Mouse (Mus musculus): Measurements from ENCODE around the gene Ly6g6f. TPM values are rescaled to one million over a fixed set of nuclear protein-coding genes. Genes with fewer than 3 reads are reported as not detected.

The Ly6g6f gene
- polyA plus RNA-seq, 1 experiment from 2014 or later = not detected

- H3K36me3 ChIP-seq (ENCODE audit: control insufficient read depth, insufficient read depth) = peaks cover 71% of the 10 kb centered on the region
- H3K4me1 ChIP-seq (replicated peaks; ENCODE audit: control insufficient read depth, insufficient read depth, low read length) = no peaks in the 10 kb centered on the region
- no peak overlapping the region for H3K9ac ChIP-seq (ENCODE audit: low read depth, low read length)
- H3K4me2 ChIP-seq (replicated peaks; ENCODE audit: low read depth) = no peak overlapping the region
- no peaks in the 10 kb centered on the region for H3K9me3 ChIP-seq (ENCODE audit: control insufficient read depth)
- no peak for ATAC-seq
- 92% methylated on average over 11 of the region's 11 CpGs for WGBS
- H3K27ac ChIP-seq (ENCODE audit: low read depth, low read length) = 0 out of 2 replicates have a peak overlapping the region, but pooled peaks have one; percentile 15
- H3K4me3 ChIP-seq (ENCODE audit: low read depth, low read length) = no peak overlapping the region
- TF ChIP-seq CTCF (IDR thresholded peaks at IDR 0.05; ENCODE audit: low read depth) = no peak
- H3K27me3 ChIP-seq (replicated peaks; ENCODE audit: control insufficient read depth, insufficient read depth, low read length) = no peaks in the 10 kb centered on the region
Observed at GRCm38 (mm10) chr17:35101161-35101560, 15.8 kb upstream of the Ly6g6f start.

DNA sequence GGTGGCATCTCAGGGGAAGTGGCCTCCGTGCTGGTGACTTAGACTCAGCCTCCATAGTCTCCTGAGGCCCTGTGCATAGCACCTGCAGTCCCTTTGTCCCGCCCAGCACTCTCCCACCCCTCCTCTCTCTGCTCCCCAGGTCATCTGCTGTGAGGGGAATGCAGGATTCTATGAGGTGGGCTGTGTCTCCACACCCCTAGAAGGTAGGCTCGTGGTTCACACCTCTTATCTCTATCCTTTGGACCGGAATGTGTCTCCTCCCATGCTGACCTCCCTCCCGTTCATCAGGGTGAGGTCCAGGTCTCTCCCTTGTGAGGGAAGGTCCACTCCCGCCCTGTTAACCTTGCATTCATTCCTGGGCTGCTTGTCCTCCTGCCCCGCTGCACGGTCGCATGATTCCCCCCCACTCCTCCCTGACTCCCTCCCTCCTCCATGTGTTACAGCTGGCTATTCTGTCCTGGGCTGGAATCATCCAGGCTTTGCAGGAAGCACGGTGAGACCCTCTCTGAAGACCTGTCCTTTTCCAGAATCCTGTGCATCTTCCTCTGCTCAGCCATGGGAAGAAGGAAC lies 14.9 kb upstream of the Ly6g6f start:
- 0 out of 2 replicates have a peak overlapping the region, but pooled peaks have one; percentile 21 for H3K27ac ChIP-seq (ENCODE audit: low read depth, low read length)
- no peaks in the 10 kb centered on the region for H3K27me3 ChIP-seq (replicated peaks; ENCODE audit: control insufficient read depth, insufficient read depth, low read length)

DNA sequence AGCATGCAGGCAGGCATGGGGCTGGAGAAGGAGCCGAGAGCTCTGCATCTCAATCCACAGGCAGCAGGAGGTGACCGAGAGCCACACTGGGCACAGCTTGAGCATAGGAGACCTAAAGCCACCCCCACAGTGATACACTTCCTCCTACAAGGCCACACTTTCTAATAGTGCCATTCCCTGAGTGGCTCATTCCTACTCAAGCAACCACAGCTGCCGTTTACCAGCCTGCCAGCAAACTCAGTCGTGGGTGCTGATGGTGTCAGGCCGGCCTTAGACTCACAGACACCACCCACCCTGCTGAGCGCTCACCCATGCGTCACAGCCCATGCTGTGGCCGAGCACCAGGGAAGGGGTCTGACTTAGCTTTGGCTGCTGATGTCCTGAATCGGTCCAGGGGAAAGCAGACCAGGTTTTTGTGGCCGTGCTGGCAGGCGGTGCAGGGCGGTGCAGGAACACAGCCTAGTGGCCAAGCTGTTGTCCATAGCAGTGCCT lies 11.8 kb upstream of the Ly6g6f start:
- H3K4me3 ChIP-seq (ENCODE audit: low read depth, low read length) = no peak overlapping the region
- no peak for TF ChIP-seq CTCF (IDR thresholded peaks at IDR 0.05; ENCODE audit: low read depth)
- H3K27ac ChIP-seq (ENCODE audit: low read depth, low read length) = no peak overlapping the region
- no peaks in the 10 kb centered on the region for H3K9me3 ChIP-seq (ENCODE audit: control insufficient read depth)
- WGBS = 89% methylated on average over 12 of the region's 12 CpGs
- no peaks in the 10 kb centered on the region for H3K4me1 ChIP-seq (replicated peaks; ENCODE audit: control insufficient read depth, insufficient read depth, low read length)
- H3K27me3 ChIP-seq (replicated peaks; ENCODE audit: control insufficient read depth, insufficient read depth, low read length) = no peaks in the 10 kb centered on the region
- no peak overlapping the region for H3K4me2 ChIP-seq (replicated peaks; ENCODE audit: low read depth)
- peaks cover 98% of the 10 kb centered on the region for H3K36me3 ChIP-seq (ENCODE audit: control insufficient read depth, insufficient read depth)
- ATAC-seq = no peak
- no peak overlapping the region for H3K9ac ChIP-seq (ENCODE audit: low read depth, low read length)

More for the DNA sequence above, 14.9 kb upstream of the Ly6g6f start:
- peaks cover 80% of the 10 kb centered on the region for H3K36me3 ChIP-seq (ENCODE audit: control insufficient read depth, insufficient read depth)
- WGBS = 55% methylated on average over 10 of the region's 10 CpGs
- TF ChIP-seq CTCF (IDR thresholded peaks at IDR 0.05; ENCODE audit: low read depth) = no peak
- H3K4me1 ChIP-seq (replicated peaks; ENCODE audit: control insufficient read depth, insufficient read depth, low read length) = no peaks in the 10 kb centered on the region
- ATAC-seq = 0 out of 2 replicates have a peak, but pooled peaks have one; percentile 11
- no peak overlapping the region for H3K9ac ChIP-seq (ENCODE audit: low read depth, low read length)
- no peak overlapping the region; the same call in 1 of the 2 replicates for H3K4me2 ChIP-seq (replicated peaks; ENCODE audit: low read depth)
- H3K9me3 ChIP-seq (ENCODE audit: control insufficient read depth) = no peaks in the 10 kb centered on the region
- no peak overlapping the region for H3K4me3 ChIP-seq (ENCODE audit: low read depth, low read length)

- H3K27me3 ChIP-seq (replicated peaks; ENCODE audit: control insufficient read depth, insufficient read depth, low read length) = no peaks in the 10 kb centered on the region
- no peak overlapping the region for H3K4me3 ChIP-seq (ENCODE audit: low read depth, low read length)
- H3K4me2 ChIP-seq (replicated peaks; ENCODE audit: low read depth) = no peak overlapping the region
- H3K27ac ChIP-seq (ENCODE audit: low read depth, low read length) = no peak overlapping the region
- no peak overlapping the region for H3K9ac ChIP-seq (ENCODE audit: low read depth, low read length)
- ATAC-seq = no peak
- TF ChIP-seq CTCF (IDR thresholded peaks at IDR 0.05; ENCODE audit: low read depth) = no peak
- H3K4me1 ChIP-seq (replicated peaks; ENCODE audit: control insufficient read depth, insufficient read depth, low read length) = no peaks in the 10 kb centered on the region
- peaks cover 97% of the 10 kb centered on the region for H3K36me3 ChIP-seq (ENCODE audit: control insufficient read depth, insufficient read depth)
- 92% methylated on average over 12 of the region's 12 CpGs for WGBS
- no peaks in the 10 kb centered on the region for H3K9me3 ChIP-seq (ENCODE audit: control insufficient read depth)
Observed at GRCm38 (mm10) chr17:35096597-35096996, 11.2 kb upstream of the Ly6g6f start.

DNA sequence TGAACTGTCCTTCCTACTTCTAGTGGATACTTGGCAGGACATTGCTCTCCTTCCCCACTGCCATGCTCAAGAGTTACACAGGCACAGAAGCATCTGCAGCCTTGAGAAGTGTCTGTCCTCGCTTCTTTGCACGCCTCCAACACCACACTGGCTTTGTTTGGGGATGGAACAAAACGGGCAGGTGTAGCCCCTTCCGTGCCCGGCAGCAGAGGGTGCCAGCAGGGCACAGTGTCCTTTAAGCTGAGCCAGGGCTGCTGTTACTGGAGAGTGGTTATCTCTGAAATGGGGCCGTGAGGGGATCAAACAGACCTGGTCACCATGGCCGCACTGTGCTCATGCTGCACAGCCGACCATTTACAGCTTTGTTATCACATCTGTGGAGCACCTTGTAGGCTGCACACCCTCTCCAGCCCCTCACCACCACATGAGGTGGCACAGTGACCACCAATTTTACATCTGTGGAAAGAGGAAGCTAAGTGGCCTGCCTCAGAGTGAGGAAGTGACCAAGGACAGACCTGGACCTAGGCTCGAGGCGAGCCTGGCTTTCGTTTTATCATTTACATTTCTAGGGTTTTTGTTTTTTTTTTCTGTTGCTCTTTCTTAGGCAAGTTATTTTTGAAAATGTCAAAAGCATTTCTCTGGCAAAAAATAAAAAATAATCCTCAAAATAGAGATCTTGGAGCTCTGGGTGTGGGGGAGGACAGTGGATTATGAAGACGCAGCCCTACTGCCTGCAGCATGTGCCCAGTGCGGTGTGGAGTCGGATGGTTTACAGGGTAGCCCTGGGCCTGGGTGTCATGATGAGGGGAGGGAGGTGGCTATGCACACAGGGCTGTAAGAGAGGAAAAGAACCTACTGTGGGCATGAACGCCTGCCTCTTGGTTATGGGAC lies 9.3 kb upstream of the Ly6g6f start:
- no peak overlapping the region for H3K9ac ChIP-seq (ENCODE audit: low read depth, low read length)
- H3K4me1 ChIP-seq (replicated peaks; ENCODE audit: control insufficient read depth, insufficient read depth, low read length) = peaks cover 7% of the 10 kb centered on the region; the same call in 1 of the 2 replicates
- peaks cover 87% of the 10 kb centered on the region for H3K36me3 ChIP-seq (ENCODE audit: control insufficient read depth, insufficient read depth)
- H3K27me3 ChIP-seq (replicated peaks; ENCODE audit: control insufficient read depth, insufficient read depth, low read length) = no peaks in the 10 kb centered on the region
- H3K27ac ChIP-seq (ENCODE audit: low read depth, low read length) = no peak overlapping the region
- H3K4me3 ChIP-seq (ENCODE audit: low read depth, low read length) = no peak overlapping the region
- ATAC-seq = no peak
- H3K9me3 ChIP-seq (ENCODE audit: control insufficient read depth) = no peaks in the 10 kb centered on the region
- 74% methylated on average over 15 of the region's 15 CpGs for WGBS
- TF ChIP-seq CTCF (IDR thresholded peaks at IDR 0.05; ENCODE audit: low read depth) = no peak
- no peak overlapping the region for H3K4me2 ChIP-seq (replicated peaks; ENCODE audit: low read depth)
